Mouse (Mus musculus) limb, embryonic 10.5 days (tissue): ENCODE measurements around the gene Zcchc3. TPM values are rescaled to one million over a fixed set of nuclear protein-coding genes. Genes with fewer than 3 reads are reported as not detected.
"Not testable (repeated sequence)": the region's sequence is repeated elsewhere in the genome, so short reads cannot be mapped to it uniquely, and the experiment has no call there.

Experiments
- DNase-seq: peaks from one replicate; pipeline ENCODE4 v3.0.0-alpha.2; 2017; ENCODE audit warnings: low spot score
- H3K27ac ChIP-seq: fragments of 300-500 bp; sonication (generic); 2 replicates; pipeline ENCODE4 v1.5.1; 2016; ENCODE audit warnings: mild to moderate bottlenecking
- H3K27me3 ChIP-seq: fragments of 300-500 bp; sonication (generic); 2 replicates; pipeline ENCODE4 v1.6.1; 2016; ENCODE audit warnings: low read depth, mild to moderate bottlenecking; ENCODE audit not compliant: poor library complexity, severe bottlenecking
- H3K36me3 ChIP-seq: fragments of 300-500 bp; sonication (generic); 2 replicates; pipeline ENCODE4 v1.6.1; 2016; ENCODE audit warnings: mild to moderate bottlenecking, moderate library complexity
- H3K4me1 ChIP-seq: fragments of 300-500 bp; sonication (generic); 2 replicates; pipeline ENCODE4 v1.6.1; 2016
- H3K4me3 ChIP-seq: fragments of 300-500 bp; sonication (generic); 2 replicates; pipeline ENCODE4 v1.5.1; 2016; ENCODE audit warnings: mild to moderate bottlenecking, moderate library complexity
- H3K9me3 ChIP-seq: fragments of 300-500 bp; sonication (generic); replicated peaks from 2 replicates; pipeline ENCODE4 v1.6.1; 2016; ENCODE audit warnings: mild to moderate bottlenecking
- WGBS: fragments of 180-500 bp; shearing (Covaris S2); methylation state at CpG from one replicate; pipeline ENCODE4 v1.1.7; 2016; 5-methylcytosine and 5-hydroxymethylcytosine counted together
- polyA plus RNA-seq: library from polyadenylated mRNA; unstranded; fragments of >200 nt; fragmentation: Nextera tagmentation; extraction: Ambion mirVana; gene quantifications from 2 replicates; pipeline ENCODE4 v1.2.1, GENCODE M21; 2016

The Zcchc3 gene
- polyA plus RNA-seq, 1 experiment from 2014 or later: 64.9 TPM

GRCm38 (mm10) chr2:152428481-152428880 lies 13.7 kb upstream of the Zcchc3 start:
- DNase-seq, H3K36me3 ChIP-seq, H3K4me1 ChIP-seq, H3K27ac ChIP-seq, H3K4me3 ChIP-seq, H3K27me3 ChIP-seq, H3K9me3 ChIP-seq: not testable (repeated sequence)
- WGBS: 87% methylated on average over 2 of the region's 2 CpGs

- peaks cover 8% of the 10 kb centered on the region for H3K4me1 ChIP-seq
- H3K9me3 ChIP-seq: no peaks in the 10 kb centered on the region
- H3K36me3 ChIP-seq: no peaks in the 10 kb centered on the region
- WGBS: 12% methylated on average over 12 of the region's 12 CpGs
- no peak overlapping the region for H3K27ac ChIP-seq
- peaks cover 4% of the 10 kb centered on the region; the same call in 1 of the 2 replicates for H3K27me3 ChIP-seq
- H3K4me3 ChIP-seq: peak overlapping the region; percentile 13
- DNase-seq: peak; percentile 32
These were observed 12.7 kb upstream of the Zcchc3 start for GRCm38 (mm10) chr2:152427493-152427892.

GRCm38 (mm10) chr2:152415786-152416185 lies 959 bp upstream of the Zcchc3 start:
- Histone ChIP-seq H3K27me3 (no peaks in the 10 kb centered on the region), H3K4me3 (peak overlapping the region; percentile 93; the same call in 1 of the 2 replicates), H3K9me3 (no peaks in the 10 kb centered on the region), H3K4me1 (peaks cover 33% of the 10 kb centered on the region), H3K36me3 (peaks cover 5% of the 10 kb centered on the region; the same call in 1 of the 2 replicates), H3K27ac (peak overlapping the region; percentile 99)
- WGBS: 94% methylated on average over 3 of the region's 3 CpGs
- DNase-seq: no peak

GRCm38 (mm10) chr2:152415287-152415686 lies 460 bp upstream of the Zcchc3 start, which contains the start of gene 6820408C15Rik:
TSS of gene 6820408C15Rik (plus strand) at chr2:152415587.
- H3K27me3 ChIP-seq: no peaks in the 10 kb centered on the region
- H3K4me1 ChIP-seq: peaks cover 38% of the 10 kb centered on the region
- 22% methylated on average over 4 of the region's 4 CpGs for WGBS
- no peaks in the 10 kb centered on the region for H3K9me3 ChIP-seq
- no peak for DNase-seq
- peaks cover 5% of the 10 kb centered on the region; the same call in 1 of the 2 replicates for H3K36me3 ChIP-seq
- peak within 1 kb of the TSS; percentile 99 for H3K27ac ChIP-seq
- H3K4me3 ChIP-seq: peak within 1 kb of the TSS; percentile 93

- Histone ChIP-seq H3K36me3 (peaks cover 5% of the 10 kb centered on the region; the same call in 1 of the 2 replicates), H3K27ac (peak overlapping the region; percentile 99), H3K9me3 (no peaks in the 10 kb centered on the region), H3K4me3 (peak overlapping the region; percentile 93), H3K4me1 (peaks cover 49% of the 10 kb centered on the region), H3K27me3 (no peaks in the 10 kb centered on the region)
- WGBS: under 1% methylated on average over 86 of the region's 86 CpGs
- peak; percentile 76 for DNase-seq
These were observed 852 bp downstream of the Zcchc3 start for GRCm38 (mm10) chr2:152413765-152414584.

GRCm38 (mm10) chr2:152413158-152413764 lies 1.6 kb downstream of the Zcchc3 start:
- H3K27ac ChIP-seq: peak overlapping the region; percentile 99
- peak overlapping the region; percentile 93 for H3K4me3 ChIP-seq
- WGBS: 3% methylated on average over 21 of the region's 21 CpGs
- H3K4me1 ChIP-seq: peaks cover 49% of the 10 kb centered on the region
- no peaks in the 10 kb centered on the region for H3K9me3 ChIP-seq
- H3K27me3 ChIP-seq: no peaks in the 10 kb centered on the region
- no peak for DNase-seq
- peaks cover 5% of the 10 kb centered on the region; the same call in 1 of the 2 replicates for H3K36me3 ChIP-seq

GRCm38 (mm10) chr2:152412526-152413157 lies 2.2 kb downstream of the Zcchc3 start:
- Histone ChIP-seq H3K27ac (peak overlapping the region; percentile 99), H3K36me3 (peaks cover 5% of the 10 kb centered on the region; the same call in 1 of the 2 replicates), H3K27me3 (no peaks in the 10 kb centered on the region), H3K4me3 (peak overlapping the region; percentile 93), H3K9me3 (no peaks in the 10 kb centered on the region), H3K4me1 (peaks cover 49% of the 10 kb centered on the region)
- 5% methylated on average over 15 of the region's 15 CpGs for WGBS
- DNase-seq: peak; percentile 50

- Histone ChIP-seq H3K9me3 (no peaks in the 10 kb centered on the region), H3K27me3 (no peaks in the 10 kb centered on the region), H3K4me1 (peaks cover 55% of the 10 kb centered on the region), H3K36me3 (peaks cover 5% of the 10 kb centered on the region; the same call in 1 of the 2 replicates), H3K27ac (peak overlapping the region; percentile 99), H3K4me3 (peak overlapping the region; percentile 93)
- peak; percentile 65 for DNase-seq
- WGBS: 2% methylated on average over 7 of the region's 7 CpGs
These were observed 3.4 kb downstream of the Zcchc3 start for GRCm38 (mm10) chr2:152411471-152411870.

GRCm38 (mm10) chr2:152410971-152411371 lies 3.9 kb downstream of the Zcchc3 start:
- Histone ChIP-seq H3K27ac (peak overlapping the region; percentile 99), H3K4me1 (peaks cover 59% of the 10 kb centered on the region), H3K27me3 (no peaks in the 10 kb centered on the region), H3K4me3 (peak overlapping the region; percentile 93), H3K36me3 (peaks cover 5% of the 10 kb centered on the region; the same call in 1 of the 2 replicates), H3K9me3 (no peaks in the 10 kb centered on the region)
- WGBS: under 1% methylated on average over 15 of the region's 15 CpGs
- DNase-seq: peak; percentile 93

GRCm38 (mm10) chr2:152409781-152410180 lies 5.0 kb downstream of the Zcchc3 start:
- H3K4me3 ChIP-seq: 0 out of 2 replicates have a peak overlapping the region, but pooled peaks have one; percentile 93
- 74% methylated on average over 6 of the region's 6 CpGs for WGBS
- no peaks in the 10 kb centered on the region for H3K9me3 ChIP-seq
- peak overlapping the region; percentile 99 for H3K27ac ChIP-seq
- no peak for DNase-seq
- peaks cover 58% of the 10 kb centered on the region for H3K4me1 ChIP-seq
- peaks cover 5% of the 10 kb centered on the region; the same call in 1 of the 2 replicates for H3K36me3 ChIP-seq
- H3K27me3 ChIP-seq: no peaks in the 10 kb centered on the region

GRCm38 (mm10) chr2:152406126-152406525 lies 8.7 kb downstream of the Zcchc3 start:
- peak overlapping the region; percentile 48 for H3K4me3 ChIP-seq
- no peaks in the 10 kb centered on the region for H3K27me3 ChIP-seq
- no peaks in the 10 kb centered on the region for H3K9me3 ChIP-seq
- peaks cover 39% of the 10 kb centered on the region for H3K4me1 ChIP-seq
- no peaks in the 10 kb centered on the region for H3K36me3 ChIP-seq
- DNase-seq: peak; percentile 96
- under 1% methylated on average over 19 of the region's 19 CpGs for WGBS
- peak overlapping the region; percentile 77 for H3K27ac ChIP-seq

GRCm38 (mm10) chr2:152399122-152399542 lies 15.7 kb downstream of the Zcchc3 start:
- under 1% methylated on average over 13 of the region's 13 CpGs for WGBS
- Histone ChIP-seq H3K27ac (peak overlapping the region; percentile 99), H3K4me1 (peaks cover 38% of the 10 kb centered on the region), H3K27me3 (no peaks in the 10 kb centered on the region), H3K9me3 (no peaks in the 10 kb centered on the region), H3K36me3 (peaks cover 13% of the 10 kb centered on the region), H3K4me3 (peak overlapping the region; percentile 97)
- DNase-seq: no peak
